Mouse (Mus musculus): ENCODE measurements around the gene Ap1b1. TPM values are rescaled to one million over a fixed set of nuclear protein-coding genes. Genes with fewer than 3 reads are reported as not detected.

The Ap1b1 gene
- polyA plus RNA-seq, 1 experiment from 2014 or later: 87.2 TPM

GRCm38 (mm10) chr11:4967549-4967948 lies 19.1 kb upstream of the Ap1b1 start:
- Histone ChIP-seq H3K9ac (replicated peaks) (no peak overlapping the region), H3K4me1 (replicated peaks) (0 out of 2 replicates have a peak, but pooled peaks cover 2% of the 10 kb centered on the region), H3K27me3 (no peaks in the 10 kb centered on the region), H3K4me2 (replicated peaks) (no peak overlapping the region), H3K27ac (no peak overlapping the region), H3K4me3 (replicated peaks) (no peak overlapping the region), H3K36me3 (no peaks in the 10 kb centered on the region), H3K9me3 (no peaks in the 10 kb centered on the region)
- ATAC-seq: no peak
- 57% methylated on average over 2 of the region's 2 CpGs for WGBS

- ATAC-seq: no peak
- no peak overlapping the region for H3K27ac ChIP-seq
- H3K4me2 ChIP-seq (replicated peaks): no peak overlapping the region
- no peaks in the 10 kb centered on the region for H3K9me3 ChIP-seq
- H3K9ac ChIP-seq (replicated peaks): no peak overlapping the region; the same call in 1 of the 2 replicates
- no peaks in the 10 kb centered on the region for H3K36me3 ChIP-seq
- WGBS: 81% methylated on average over 10 of the region's 10 CpGs
- H3K27me3 ChIP-seq: no peaks in the 10 kb centered on the region
- no peak overlapping the region for H3K4me3 ChIP-seq (replicated peaks)
- H3K4me1 ChIP-seq (replicated peaks): no peaks in the 10 kb centered on the region
Observed at GRCm38 (mm10) chr11:4968376-4968775, 18.2 kb upstream of the Ap1b1 start.

- 0 out of 2 replicates have a peak, but pooled peaks cover 5% of the 10 kb centered on the region for H3K27me3 ChIP-seq
- H3K9ac ChIP-seq (replicated peaks): no peak overlapping the region
- no peak overlapping the region for H3K4me2 ChIP-seq (replicated peaks)
- H3K4me3 ChIP-seq (replicated peaks): no peak overlapping the region
- no peak overlapping the region for H3K27ac ChIP-seq
- peak; percentile 67 for ATAC-seq
- no peaks in the 10 kb centered on the region for H3K9me3 ChIP-seq
- WGBS: 59% methylated on average over 13 of the region's 13 CpGs
- no peaks in the 10 kb centered on the region for H3K4me1 ChIP-seq (replicated peaks)
- no peaks in the 10 kb centered on the region for H3K36me3 ChIP-seq
Observed at GRCm38 (mm10) chr11:4972967-4973870, 13.4 kb upstream of the Ap1b1 start.

- Histone ChIP-seq H3K36me3 (no peaks in the 10 kb centered on the region), H3K9me3 (no peaks in the 10 kb centered on the region), H3K9ac (replicated peaks) (no peak overlapping the region), H3K4me3 (replicated peaks) (no peak overlapping the region), H3K4me1 (replicated peaks) (no peaks in the 10 kb centered on the region), H3K27ac (no peak overlapping the region), H3K4me2 (replicated peaks) (no peak overlapping the region), H3K27me3 (0 out of 2 replicates have a peak, but pooled peaks cover 5% of the 10 kb centered on the region)
- no peak for ATAC-seq
- WGBS: 93% methylated on average over 2 of the region's 2 CpGs
Observed at GRCm38 (mm10) chr11:4973871-4974256, 12.8 kb upstream of the Ap1b1 start.

GRCm38 (mm10) chr11:4974376-4975122 lies 12.1 kb upstream of the Ap1b1 start:
- 0 out of 2 replicates have a peak, but pooled peaks cover 5% of the 10 kb centered on the region for H3K27me3 ChIP-seq
- no peak overlapping the region for H3K4me3 ChIP-seq (replicated peaks)
- no peak overlapping the region for H3K9ac ChIP-seq (replicated peaks)
- H3K27ac ChIP-seq: no peak overlapping the region
- WGBS: 86% methylated on average over 11 of the region's 11 CpGs
- H3K36me3 ChIP-seq: no peaks in the 10 kb centered on the region
- ATAC-seq: no peak
- no peaks in the 10 kb centered on the region for H3K4me1 ChIP-seq (replicated peaks)
- H3K9me3 ChIP-seq: no peaks in the 10 kb centered on the region
- H3K4me2 ChIP-seq (replicated peaks): no peak overlapping the region

- ATAC-seq: peak; percentile 68
- WGBS: 6% methylated on average over 14 of the region's 14 CpGs
- no peak overlapping the region for H3K4me3 ChIP-seq (replicated peaks)
Observed at GRCm38 (mm10) chr11:4975623-4976022, 11.0 kb upstream of the Ap1b1 start.

GRCm38 (mm10) chr11:4983010-4983409 lies 3.6 kb upstream of the Ap1b1 start:
- H3K27ac ChIP-seq: no peak overlapping the region
- peaks cover 13% of the 10 kb centered on the region for H3K4me1 ChIP-seq (replicated peaks)
- 0 out of 2 replicates have a peak, but pooled peaks cover 2% of the 10 kb centered on the region for H3K27me3 ChIP-seq
- H3K36me3 ChIP-seq: no peaks in the 10 kb centered on the region
- WGBS: 77% methylated on average over 3 of the region's 3 CpGs
- no peaks in the 10 kb centered on the region for H3K9me3 ChIP-seq
- H3K4me2 ChIP-seq (replicated peaks): no peak overlapping the region
- H3K9ac ChIP-seq (replicated peaks): no peak overlapping the region
- ATAC-seq: no peak
- H3K4me3 ChIP-seq (replicated peaks): no peak overlapping the region

More at GRCm38 (mm10) chr11:4975623-4976022, 11.0 kb upstream of the Ap1b1 start:
- Histone ChIP-seq H3K9me3 (no peaks in the 10 kb centered on the region), H3K4me1 (replicated peaks) (no peaks in the 10 kb centered on the region), H3K4me2 (replicated peaks) (peak overlapping the region; percentile 26), H3K27me3 (0 out of 2 replicates have a peak, but pooled peaks cover 5% of the 10 kb centered on the region), H3K36me3 (no peaks in the 10 kb centered on the region), H3K9ac (replicated peaks) (no peak overlapping the region), H3K27ac (no peak overlapping the region)

- H3K27me3 ChIP-seq: 0 out of 2 replicates have a peak, but pooled peaks cover 2% of the 10 kb centered on the region
- H3K27ac ChIP-seq: no peak overlapping the region
- WGBS: 54% methylated on average over 2 of the region's 2 CpGs
- peaks cover 18% of the 10 kb centered on the region for H3K4me1 ChIP-seq (replicated peaks)
- H3K4me2 ChIP-seq (replicated peaks): no peak overlapping the region
- no peaks in the 10 kb centered on the region for H3K9me3 ChIP-seq
- no peak overlapping the region for H3K9ac ChIP-seq (replicated peaks)
- no peak overlapping the region for H3K4me3 ChIP-seq (replicated peaks)
- no peaks in the 10 kb centered on the region for H3K36me3 ChIP-seq
- ATAC-seq: no peak
Observed at GRCm38 (mm10) chr11:4983538-4983937, 3.1 kb upstream of the Ap1b1 start.

GRCm38 (mm10) chr11:4984249-4984648 lies 2.4 kb upstream of the Ap1b1 start:
- Histone ChIP-seq H3K4me3 (replicated peaks) (no peak overlapping the region), H3K36me3 (no peaks in the 10 kb centered on the region), H3K27me3 (0 out of 2 replicates have a peak, but pooled peaks cover 2% of the 10 kb centered on the region), H3K4me1 (replicated peaks) (peaks cover 18% of the 10 kb centered on the region), H3K27ac (no peak overlapping the region), H3K9ac (replicated peaks) (peak overlapping the region; percentile 39; the same call in 1 of the 2 replicates), H3K9me3 (no peaks in the 10 kb centered on the region), H3K4me2 (replicated peaks) (peak overlapping the region; percentile 29)
- WGBS: 3% methylated on average over 5 of the region's 5 CpGs
- ATAC-seq: no peak

- Histone ChIP-seq H3K27ac (no peak overlapping the region), H3K27me3 (0 out of 2 replicates have a peak, but pooled peaks cover 2% of the 10 kb centered on the region), H3K9ac (replicated peaks) (no peak overlapping the region), H3K4me2 (replicated peaks) (no peak overlapping the region), H3K9me3 (no peaks in the 10 kb centered on the region), H3K36me3 (peaks cover 2% of the 10 kb centered on the region), H3K4me1 (replicated peaks) (peaks cover 18% of the 10 kb centered on the region), H3K4me3 (replicated peaks) (no peak overlapping the region)
- no peak for ATAC-seq
- WGBS: 84% methylated on average over 3 of the region's 3 CpGs
Observed at GRCm38 (mm10) chr11:4984799-4985198, 1.8 kb upstream of the Ap1b1 start.

- Histone ChIP-seq H3K4me1 (replicated peaks) (peaks cover 18% of the 10 kb centered on the region), H3K27me3 (0 out of 2 replicates have a peak, but pooled peaks cover 2% of the 10 kb centered on the region), H3K36me3 (peaks cover 11% of the 10 kb centered on the region), H3K4me2 (replicated peaks) (peak overlapping the region; percentile 92), H3K9ac (replicated peaks) (peak overlapping the region; percentile 87), H3K9me3 (no peaks in the 10 kb centered on the region), H3K27ac (0 out of 2 replicates have a peak overlapping the region, but pooled peaks have one; percentile 62), H3K4me3 (replicated peaks) (peak overlapping the region; percentile 79)
- 66% methylated on average over 11 of the region's 11 CpGs for WGBS
- ATAC-seq: no peak; the same call in 1 of the 2 replicates
Observed at GRCm38 (mm10) chr11:4987487-4987852, 846 bp downstream of the Ap1b1 start.

- Histone ChIP-seq H3K36me3 (peaks cover 11% of the 10 kb centered on the region), H3K9ac (replicated peaks) (no peak overlapping the region), H3K27ac (no peak overlapping the region), H3K27me3 (no peaks in the 10 kb centered on the region), H3K4me2 (replicated peaks) (no peak overlapping the region), H3K9me3 (no peaks in the 10 kb centered on the region), H3K4me1 (replicated peaks) (peaks cover 14% of the 10 kb centered on the region), H3K4me3 (replicated peaks) (no peak overlapping the region)
- 83% methylated on average over 3 of the region's 3 CpGs for WGBS
- ATAC-seq: no peak
Observed at GRCm38 (mm10) chr11:4989187-4989586, 2.6 kb downstream of the Ap1b1 start.
